Mouse (Mus musculus): ENCODE measurements around the gene Cacna1g.
"Not testable (repeated sequence)": the region's sequence is repeated elsewhere in the genome, so short reads cannot be mapped to it uniquely, and the experiment has no call there.

Cacna1g gene

DNA sequence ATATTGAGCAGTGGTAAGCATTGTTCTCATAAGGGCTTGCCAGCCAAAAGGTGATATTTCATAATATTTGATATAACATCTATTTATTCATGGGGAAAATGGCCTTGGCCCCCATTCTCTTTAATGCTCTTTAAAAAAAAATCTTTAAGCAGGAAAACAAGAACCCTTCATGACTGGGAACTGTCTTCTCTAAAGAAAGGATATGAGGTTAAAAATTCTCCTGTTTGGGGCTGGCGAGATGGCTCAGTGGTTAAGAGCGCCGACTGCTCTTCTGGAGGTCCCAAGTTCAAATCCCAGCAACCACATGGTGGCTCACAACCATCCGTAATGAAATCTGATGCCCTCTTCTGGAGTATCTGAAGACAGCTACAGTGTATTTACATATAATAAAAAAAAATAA is 72.0 kb downstream of the Cacna1g start:
- DNase-seq, result not testable (repeated sequence)

DNA sequence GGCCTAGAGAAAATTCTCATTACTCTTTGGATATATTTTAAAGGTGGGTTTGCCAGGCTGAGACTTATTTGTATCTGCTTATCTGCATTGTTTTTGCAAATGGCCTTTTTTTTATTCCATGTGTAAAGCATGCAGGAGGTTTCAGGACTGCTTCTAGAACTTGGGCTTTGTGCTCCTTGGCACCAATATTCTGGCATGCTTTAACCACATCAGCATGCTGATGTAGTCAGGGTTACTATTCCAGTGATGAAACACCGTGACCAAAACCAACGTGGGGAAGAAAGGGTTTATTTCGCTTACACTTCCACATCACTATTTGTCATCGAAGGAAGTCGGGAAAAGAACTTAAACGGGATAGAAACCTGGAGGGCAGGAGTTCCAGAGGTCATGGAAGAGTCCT is 73.0 kb downstream of the Cacna1g start:
- no peak for DNase-seq

DNA sequence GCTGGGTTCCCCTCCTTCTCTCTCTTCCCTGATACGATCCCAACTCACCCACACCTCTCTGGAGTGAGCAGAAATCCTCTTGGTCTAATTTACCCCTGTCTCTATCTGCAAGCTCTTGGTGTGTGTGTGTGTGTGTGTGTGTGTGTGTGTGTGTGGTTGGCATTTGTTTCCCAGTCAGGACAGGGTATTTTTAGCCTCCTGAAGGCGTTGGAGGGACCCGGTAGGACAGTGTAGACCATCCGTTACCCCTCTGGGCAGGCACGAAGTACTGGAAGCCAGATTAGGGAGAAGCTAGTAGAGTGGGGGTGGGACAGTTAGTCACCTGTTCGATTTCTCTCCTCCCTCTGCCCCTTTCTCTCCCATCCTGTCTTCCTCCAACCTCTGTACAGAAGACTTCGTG is 79.9 kb downstream of the Cacna1g start:
- no peak for DNase-seq

DNA sequence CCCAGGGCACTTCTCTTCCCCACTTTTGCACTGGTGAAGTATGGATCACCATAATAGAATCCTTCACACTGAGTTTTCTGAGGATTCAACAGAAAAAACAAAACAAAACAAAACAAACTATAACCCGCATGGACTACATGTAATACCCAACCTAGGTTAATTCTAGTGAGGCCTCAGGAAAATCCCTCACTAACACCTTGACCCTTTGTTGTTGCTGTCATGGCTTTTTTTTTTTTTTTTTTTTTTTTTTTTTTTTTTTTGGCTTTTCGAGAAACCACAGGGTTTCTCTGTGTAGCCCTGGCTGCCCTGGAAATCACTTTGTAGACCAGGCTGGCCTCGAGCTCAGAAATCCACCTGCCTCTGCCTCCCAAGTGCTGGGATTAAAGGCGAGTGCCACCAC is 80.5 kb downstream of the Cacna1g start:
- not testable (repeated sequence) for DNase-seq

DNA sequence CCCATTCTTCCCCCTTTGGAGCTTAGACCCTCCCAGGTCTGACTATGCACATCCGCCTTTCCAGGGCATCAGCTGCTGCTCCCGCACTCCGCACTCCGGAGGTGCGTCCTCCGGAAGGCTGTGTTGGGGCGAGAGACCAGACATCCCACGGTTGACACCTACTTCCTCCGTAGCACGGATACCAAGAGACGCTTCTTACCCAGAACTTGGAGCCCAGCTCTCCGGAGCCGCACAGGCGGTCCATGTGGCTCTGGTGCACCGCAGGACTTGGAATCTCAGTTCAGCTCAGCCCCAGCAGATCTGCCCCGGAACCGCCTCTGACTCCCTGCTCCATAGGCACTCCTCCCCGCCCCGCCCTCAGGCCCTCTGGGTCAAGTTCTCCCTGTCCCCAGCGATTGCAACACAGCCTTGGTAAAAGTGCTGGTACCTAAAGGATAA is 81.3 kb downstream of the Cacna1g start, which contains the start of gene Abcc3:
Gene Abcc3 (minus strand): TSS at position 326 of the 438 bp plus-strand sequence.
- DNase-seq, result no peak

DNA sequence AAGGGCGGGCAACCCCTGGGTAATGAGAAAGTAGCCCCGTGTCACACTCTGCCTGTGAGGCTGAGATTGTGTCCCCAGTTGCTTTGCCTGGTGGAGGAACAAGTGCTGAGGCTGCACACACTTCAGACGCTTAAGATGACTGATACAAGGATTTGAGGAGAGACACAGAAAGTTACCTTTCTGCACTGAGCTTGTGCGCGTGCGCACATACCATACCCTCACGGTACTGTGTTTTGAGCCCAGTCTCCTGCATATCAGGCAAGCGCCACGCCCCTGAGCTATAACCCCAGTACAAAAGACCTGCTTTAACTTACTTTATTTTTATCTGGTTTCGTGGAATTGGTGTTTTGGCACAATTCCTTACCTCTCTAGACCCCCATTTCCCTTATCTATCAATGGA is 82.3 kb downstream of the Cacna1g start:
- no peak for DNase-seq

DNA sequence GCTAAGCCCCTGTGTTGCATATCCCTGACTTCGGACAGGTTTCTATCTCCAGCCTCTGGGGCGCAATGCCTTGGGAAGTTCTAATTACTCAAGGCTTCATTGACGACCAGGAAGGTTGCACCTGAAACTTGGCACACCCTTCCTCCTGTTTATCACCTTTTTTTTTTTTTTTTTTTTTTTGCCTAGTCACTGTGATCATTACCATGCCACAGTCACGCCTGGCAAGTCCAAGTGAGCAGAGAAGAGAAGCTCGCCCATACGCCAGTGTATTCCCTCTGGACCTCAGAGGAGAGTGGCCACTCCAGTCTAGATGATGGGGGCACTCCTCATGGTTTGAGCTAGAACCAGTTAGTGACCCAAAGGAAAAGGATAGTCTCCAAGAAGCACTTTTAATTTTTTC is 83.2 kb downstream of the Cacna1g start:
- no peak for DNase-seq

DNA sequence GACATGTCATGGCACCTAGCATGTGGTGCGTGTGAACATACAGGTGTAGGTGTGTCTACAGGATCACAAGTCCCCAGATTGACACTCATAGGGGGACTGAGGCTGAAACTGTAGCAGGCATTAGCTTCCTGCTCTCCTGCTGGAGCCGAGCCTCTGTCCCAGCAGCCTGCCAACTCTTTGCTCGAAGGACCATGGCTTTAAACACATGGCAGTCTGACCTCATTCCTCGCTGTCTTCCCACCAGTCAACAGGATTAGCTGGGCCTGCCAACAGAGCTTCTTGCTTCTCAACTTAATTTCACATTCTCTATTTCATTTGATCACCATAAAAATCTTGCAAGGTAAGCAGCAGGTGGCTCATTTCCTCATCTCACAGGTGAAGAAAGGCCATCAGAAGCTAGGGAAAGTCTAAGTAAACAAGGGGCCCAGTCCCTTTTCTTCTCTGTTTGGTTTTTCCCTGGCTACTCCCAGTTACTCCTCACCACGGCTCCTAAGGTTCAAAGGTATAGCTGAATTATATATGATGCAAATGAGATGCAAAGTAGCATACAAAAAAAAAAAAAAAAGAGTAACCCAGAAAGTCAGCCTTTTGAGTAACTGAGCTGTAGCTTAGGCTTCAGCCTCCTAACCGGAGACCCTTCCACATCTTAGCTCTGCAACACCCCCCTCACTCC is 84.1 kb downstream of the Cacna1g start:
- DNase-seq, result no peak

DNA sequence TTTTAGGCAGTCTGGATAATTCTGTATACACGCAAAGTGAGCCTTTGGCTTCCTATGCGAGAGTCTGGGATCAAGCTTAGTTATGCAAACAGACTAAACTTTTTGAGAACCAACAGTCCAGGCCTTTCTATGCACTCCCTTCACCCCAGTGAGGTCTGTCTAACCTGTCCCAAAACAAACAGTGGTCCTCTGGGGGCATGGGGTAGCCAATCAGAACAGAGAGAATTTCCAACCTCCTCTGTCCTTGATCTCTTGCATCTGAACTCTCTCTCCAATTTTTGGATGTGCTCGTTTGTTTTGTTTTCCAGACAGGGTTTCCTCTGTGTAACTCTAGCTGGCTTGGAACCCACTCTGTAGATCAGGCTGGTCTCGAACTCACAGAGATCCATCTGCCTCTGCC is 85.0 kb downstream of the Cacna1g start:
- DNase-seq, result no peak

DNA sequence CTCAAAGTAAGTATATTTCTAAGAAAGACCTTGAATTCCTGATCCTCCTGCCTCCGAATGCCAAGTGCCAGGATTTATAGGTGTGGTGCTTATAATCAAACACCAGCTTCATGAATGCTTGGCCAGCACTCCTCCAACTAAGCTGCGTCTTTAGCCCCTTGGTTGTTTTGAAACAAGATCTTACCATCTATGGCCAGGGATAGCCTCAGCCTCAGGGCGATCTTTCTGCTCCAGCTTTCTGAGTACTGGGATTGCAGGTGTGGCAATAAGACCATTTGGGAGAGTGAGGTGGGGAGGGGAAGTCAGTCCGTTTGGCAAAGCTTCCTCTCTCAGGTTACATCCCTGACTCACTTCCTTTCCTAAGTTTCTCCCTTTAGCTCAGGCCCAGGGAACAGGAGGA is 86.2 kb downstream of the Cacna1g start:
- no peak for DNase-seq

DNA sequence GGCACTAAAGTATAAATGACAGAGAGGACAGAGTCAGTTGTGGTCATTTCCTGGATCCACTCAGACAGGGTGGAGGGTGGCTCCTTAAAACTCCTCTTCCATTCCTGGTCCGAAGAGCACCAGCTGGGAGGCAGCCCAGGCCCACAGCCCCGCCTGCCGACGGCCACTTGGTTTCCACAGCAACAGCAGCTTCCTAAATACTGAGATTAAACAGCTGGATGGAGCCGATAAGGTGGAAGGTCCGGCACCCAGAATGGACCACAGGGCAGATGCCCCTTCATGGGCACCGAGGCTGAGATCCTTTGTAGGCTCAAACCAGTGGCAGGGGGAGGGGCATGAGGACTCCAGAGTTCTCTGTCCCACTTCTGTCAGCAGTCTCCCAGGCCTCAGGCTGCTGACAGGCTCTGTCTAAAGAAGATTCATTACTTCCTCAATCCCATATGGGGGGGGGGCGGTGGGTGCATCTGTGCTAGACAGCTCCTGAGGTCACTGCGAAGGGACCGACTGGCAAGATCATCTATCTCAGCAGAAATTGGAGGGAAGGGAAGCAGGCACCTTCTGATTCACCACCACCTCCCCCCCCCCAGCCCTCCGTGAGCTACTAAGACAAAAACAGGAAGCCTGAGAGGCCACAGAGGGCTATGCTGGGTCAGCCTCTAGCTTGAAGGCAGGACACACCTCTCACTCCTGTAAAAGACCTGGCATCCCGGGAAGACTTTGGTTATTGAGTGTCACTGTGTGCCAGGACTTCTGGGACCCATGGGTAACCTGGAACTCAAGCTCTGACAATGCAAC is 87.8 kb downstream of the Cacna1g start:
- DNase-seq, result peak; percentile 10

DNA sequence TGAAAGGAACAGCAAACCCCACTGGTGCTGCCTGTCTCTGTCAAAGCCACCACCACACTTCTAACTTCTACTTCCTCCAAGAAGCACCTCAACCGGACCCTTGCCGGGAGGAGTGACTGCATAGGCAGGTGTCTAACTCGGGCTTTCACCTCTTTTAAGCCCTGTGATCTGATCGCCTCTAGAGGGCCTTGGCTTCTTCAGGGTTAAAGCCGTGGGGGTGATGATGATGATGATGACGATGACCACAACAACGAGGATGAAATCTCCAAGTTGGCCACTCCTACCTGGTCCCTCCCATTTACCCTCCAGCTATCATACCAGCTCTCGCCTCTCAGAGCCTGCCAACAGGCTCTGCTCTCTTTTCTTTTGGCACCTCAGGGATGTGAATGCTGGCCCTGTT is 94.3 kb downstream of the Cacna1g start:
- DNase-seq, result no peak

DNA sequence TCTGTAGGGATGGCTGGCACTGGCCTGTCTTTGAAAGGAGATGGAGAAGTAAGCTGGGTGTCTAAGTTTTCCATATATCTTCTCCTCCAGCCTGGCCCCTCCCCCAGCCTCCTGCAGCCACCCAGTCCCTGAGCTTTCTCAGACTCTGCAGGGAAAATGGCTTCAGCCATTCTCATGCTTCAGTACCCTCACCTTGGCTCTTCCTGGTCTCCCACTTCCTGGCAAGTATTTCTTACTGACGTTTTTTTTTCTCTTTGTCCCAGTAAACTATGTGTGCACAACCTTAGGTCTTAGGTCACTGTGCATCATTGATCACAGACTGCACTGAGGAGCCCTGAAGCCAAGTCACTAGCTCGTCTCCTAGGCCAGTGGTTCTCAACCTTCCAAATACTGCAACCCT is 94.9 kb downstream of the Cacna1g start:
- DNase-seq, result no peak

DNA sequence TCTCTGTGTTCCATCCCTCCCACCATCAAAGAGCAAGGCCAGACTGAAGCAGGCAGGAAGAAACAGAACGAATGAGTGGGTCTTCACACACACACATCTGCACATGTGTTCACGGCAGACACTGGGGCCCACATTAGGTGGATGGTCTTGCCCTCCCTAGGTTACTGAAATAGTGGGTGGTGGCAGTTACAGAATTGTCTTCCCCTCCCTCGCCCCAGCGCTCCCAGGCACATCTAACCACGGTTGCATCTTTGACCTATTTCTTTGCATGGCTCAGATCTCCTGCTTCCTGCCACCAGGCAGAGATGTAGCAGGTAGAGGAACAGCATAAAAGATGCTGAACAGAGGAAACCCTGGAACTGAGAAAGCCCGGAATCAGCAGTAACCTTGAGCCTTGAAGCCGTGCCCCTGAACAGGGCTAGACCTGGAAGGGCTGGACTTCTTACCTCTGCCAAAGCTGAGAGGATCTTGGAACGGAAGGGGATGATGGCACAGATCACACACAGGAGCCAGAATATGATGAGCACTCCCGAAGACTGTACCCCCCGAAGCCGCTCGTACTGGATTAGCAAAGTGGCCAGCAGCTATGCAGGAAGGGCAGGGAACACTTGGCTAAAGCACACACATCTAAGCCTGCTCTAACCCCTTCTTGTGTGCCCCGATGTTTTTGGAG is 99.6 kb downstream of the Cacna1g start:
- no peak for DNase-seq

DNA sequence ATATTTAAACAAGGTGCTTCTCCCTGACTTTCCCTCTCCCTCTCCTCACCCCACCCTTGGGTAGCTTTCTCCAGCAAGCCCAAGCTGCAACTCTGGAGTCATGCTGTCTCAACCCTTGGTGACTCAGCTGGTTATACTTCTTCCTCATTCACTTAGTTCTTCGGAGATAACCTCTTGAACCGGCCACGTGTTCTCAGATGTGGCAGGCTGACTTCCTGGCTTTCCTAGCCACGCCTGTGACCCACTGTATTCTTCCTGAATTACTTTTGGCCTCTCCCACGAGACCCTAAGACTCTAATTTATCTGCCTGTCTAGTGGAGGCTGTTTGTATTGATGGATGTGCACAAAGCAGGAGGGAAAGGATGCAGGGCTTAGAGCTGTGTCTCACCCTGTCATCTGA is 103.2 kb downstream of the Cacna1g start:
- DNase-seq, result no peak

DNA sequence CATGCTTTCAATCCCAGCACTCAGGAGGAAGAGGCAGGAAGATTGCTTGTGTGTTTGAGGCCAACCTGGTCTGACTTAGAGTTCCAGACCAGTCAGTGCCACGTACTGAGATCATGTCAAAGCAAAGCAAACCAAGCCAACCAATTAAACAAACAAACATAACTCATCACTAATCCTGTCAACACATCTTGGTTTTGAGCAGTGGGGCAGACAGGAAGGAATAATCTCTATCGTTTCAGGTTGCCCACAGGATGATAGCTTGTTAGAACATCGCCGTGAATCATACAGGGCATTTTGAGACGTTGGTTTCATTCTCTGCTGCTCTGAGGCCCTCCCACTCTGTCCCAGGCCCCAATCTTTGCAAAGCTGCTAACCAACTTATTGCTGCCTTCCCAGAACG is 104.0 kb downstream of the Cacna1g start:
- no peak for DNase-seq

DNA sequence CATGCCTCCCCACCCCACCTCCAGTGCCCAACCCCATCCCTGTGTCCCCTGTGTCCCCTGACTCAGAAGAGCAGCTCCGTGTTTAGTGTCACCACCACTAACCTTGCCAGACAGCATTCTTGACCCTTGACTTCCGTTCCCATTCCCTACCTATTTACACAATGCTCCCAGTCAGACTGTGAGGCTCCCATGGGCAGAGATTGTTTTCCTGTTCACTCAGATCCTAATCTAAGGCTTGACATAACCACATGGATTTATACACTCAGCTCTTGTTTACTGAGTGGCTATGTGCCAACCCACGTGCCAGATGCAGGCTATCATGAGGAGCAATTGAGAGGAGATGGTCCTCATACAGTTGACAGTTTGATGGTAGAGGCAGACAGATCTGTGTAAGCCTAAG is 108.7 kb downstream of the Cacna1g start:
- no peak for DNase-seq

DNA sequence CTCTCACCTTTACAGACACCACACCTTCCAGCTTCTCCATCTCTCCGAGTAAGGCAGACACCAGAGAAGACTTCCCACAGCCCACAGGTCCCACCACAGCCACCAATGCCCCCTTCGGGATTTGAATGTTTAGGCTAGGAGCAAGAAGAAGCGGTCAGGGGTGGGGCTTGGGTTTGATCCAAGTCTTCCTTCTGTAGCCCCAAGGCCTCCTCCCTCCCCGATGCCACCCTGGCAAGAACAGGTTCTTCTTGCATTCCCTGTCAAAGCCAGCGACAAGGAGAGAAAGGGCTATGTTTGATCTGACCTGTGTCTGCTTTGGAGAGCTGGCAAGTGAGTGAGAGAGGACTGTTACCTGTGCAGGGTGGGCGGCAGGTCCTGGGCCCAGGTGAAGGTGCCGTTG is 110.3 kb downstream of the Cacna1g start:
- DNase-seq, result no peak

DNA sequence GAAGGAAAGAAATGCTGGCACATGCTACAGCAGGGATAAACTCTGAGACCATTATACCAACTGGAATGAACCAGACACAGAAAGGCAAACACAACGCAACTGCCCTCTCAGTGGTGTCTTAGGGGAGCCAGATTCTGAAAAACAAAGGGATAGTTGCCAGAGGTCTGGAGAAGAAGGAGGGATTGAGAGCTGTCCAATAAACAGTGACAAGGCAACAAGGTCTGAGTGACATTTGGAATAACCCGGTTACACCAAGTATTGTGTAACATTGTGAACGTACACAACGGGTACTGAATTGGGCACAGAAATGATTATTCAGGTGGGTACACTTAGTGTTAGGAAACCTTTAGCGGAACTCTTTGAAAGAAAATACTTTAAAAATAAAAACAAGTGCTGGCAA is 111.9 kb downstream of the Cacna1g start:
- no peak for DNase-seq

DNA sequence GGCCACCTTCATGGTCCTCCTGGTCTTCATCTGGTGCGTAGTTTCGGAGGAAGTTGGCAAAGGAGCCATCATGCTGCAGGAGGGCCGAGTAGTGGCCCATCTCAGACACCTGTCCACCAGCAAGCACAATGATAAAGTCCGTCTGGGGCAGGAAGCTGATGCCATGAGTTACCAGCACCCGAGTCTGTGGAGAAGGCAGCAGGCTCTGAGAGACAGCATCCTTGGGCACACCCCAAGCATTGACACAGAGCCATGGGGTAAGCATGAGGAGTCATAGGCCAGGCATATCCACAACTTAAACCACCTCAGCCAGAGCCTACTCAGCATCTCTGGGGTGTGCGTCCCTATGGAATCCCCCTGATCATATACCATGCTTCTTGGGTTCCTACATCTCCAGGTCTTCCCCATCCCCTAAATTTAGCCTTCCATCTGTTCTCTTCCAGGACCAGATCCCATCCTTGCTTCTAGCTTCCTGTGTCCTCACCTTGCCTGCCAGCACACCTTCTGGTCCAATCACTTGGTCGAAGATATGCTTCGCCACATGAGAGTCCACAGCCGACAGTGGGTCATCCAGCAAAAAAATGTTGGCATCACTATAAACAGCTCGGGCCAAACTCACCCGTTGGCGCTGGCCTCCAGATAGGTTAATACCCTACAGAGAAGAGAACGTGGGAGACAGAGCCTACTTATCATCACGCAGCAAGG is 112.7 kb downstream of the Cacna1g start:
- DNase-seq, result no peak

DNA sequence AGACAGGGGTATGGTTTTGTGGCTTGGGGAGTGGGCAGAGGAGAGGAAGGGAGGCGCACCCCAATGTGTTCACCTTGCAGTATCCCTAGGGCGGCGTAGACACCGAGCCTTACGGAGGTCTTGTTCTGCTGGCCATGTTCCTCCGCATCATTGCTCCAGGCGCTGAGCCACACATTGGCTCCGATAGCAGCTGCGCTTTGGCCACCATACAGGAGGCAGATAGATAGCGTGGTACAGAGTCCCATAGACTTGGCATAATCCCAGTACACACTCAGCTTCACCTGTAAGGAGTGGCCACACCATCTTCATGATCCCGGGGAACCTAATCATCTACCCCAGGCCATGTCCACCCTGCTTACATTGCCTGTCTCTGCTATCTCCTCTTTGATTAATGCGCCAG is 114.8 kb downstream of the Cacna1g start:
- DNase-seq, result no peak

All from right cerebral cortex, postnatal 4 days (tissue).